Mouse (Mus musculus): ENCODE results near the gene Cdc73. TPM values are rescaled to one million over a fixed set of nuclear protein-coding genes. Genes with fewer than 3 reads are reported as not detected.

Cdc73 gene
- polyA plus RNA-seq, 1 experiment from 2014 or later: 26.5 TPM

- no peaks in the 10 kb centered on the region for H3K27me3 ChIP-seq (replicated peaks)
- no peaks in the 10 kb centered on the region for H3K9me3 ChIP-seq
- no peak overlapping the region for H3K4me3 ChIP-seq (replicated peaks)
- H3K4me2 ChIP-seq: no peak overlapping the region
- H3K9ac ChIP-seq: no peak overlapping the region
- 86% methylated on average over 2 of the region's 2 CpGs for WGBS
- ATAC-seq (ENCODE audit: insufficient read depth, low FRiP score, low read depth): no peak
- no peak overlapping the region for H3K27ac ChIP-seq
- 0 out of 2 replicates have a peak, but pooled peaks cover 21% of the 10 kb centered on the region for H3K36me3 ChIP-seq
- no peaks in the 10 kb centered on the region for H3K4me1 ChIP-seq
Measured at GRCm38 (mm10) chr1:143663197-143663596, 39.5 kb downstream of the Cdc73 start.

- WGBS: 79% methylated on average over 3 of the region's 3 CpGs
- no peaks in the 10 kb centered on the region for H3K27me3 ChIP-seq (replicated peaks)
- ATAC-seq (ENCODE audit: insufficient read depth, low FRiP score, low read depth): no peak
Measured at GRCm38 (mm10) chr1:143653646-143654045, 49.0 kb downstream of the Cdc73 start.

GRCm38 (mm10) chr1:143650317-143650716, 52.4 kb downstream of the Cdc73 start:
- no peak overlapping the region for H3K4me3 ChIP-seq (replicated peaks)
- 94% methylated on average over 2 of the region's 2 CpGs for WGBS
- H3K27me3 ChIP-seq (replicated peaks): no peaks in the 10 kb centered on the region
- H3K27ac ChIP-seq: no peak overlapping the region
- ATAC-seq (ENCODE audit: insufficient read depth, low FRiP score, low read depth): no peak
- H3K4me2 ChIP-seq: no peak overlapping the region
- H3K9me3 ChIP-seq: no peaks in the 10 kb centered on the region
- 0 out of 2 replicates have a peak, but pooled peaks cover 6% of the 10 kb centered on the region for H3K36me3 ChIP-seq
- no peak overlapping the region for H3K9ac ChIP-seq
- no peaks in the 10 kb centered on the region for H3K4me1 ChIP-seq

More at GRCm38 (mm10) chr1:143653646-143654045, 49.0 kb downstream of the Cdc73 start:
- 0 out of 2 replicates have a peak, but pooled peaks cover 6% of the 10 kb centered on the region for H3K36me3 ChIP-seq
- H3K9me3 ChIP-seq: no peaks in the 10 kb centered on the region
- H3K9ac ChIP-seq: no peak overlapping the region
- H3K27ac ChIP-seq: no peak overlapping the region
- no peak overlapping the region for H3K4me2 ChIP-seq
- H3K4me1 ChIP-seq: no peaks in the 10 kb centered on the region
- no peak overlapping the region for H3K4me3 ChIP-seq (replicated peaks)

GRCm38 (mm10) chr1:143646219-143646618, 56.5 kb downstream of the Cdc73 start:
- no peak overlapping the region for H3K9ac ChIP-seq
- WGBS: 88% methylated on average over 4 of the region's 4 CpGs
- no peaks in the 10 kb centered on the region for H3K36me3 ChIP-seq
- no peaks in the 10 kb centered on the region for H3K27me3 ChIP-seq (replicated peaks)
- H3K4me1 ChIP-seq: no peaks in the 10 kb centered on the region
- H3K4me2 ChIP-seq: no peak overlapping the region
- no peak overlapping the region for H3K4me3 ChIP-seq (replicated peaks)
- no peaks in the 10 kb centered on the region for H3K9me3 ChIP-seq
- ATAC-seq (ENCODE audit: insufficient read depth, low FRiP score, low read depth): no peak
- H3K27ac ChIP-seq: no peak overlapping the region

GRCm38 (mm10) chr1:143645386-143645785, 57.3 kb downstream of the Cdc73 start:
- no peak overlapping the region for H3K4me3 ChIP-seq (replicated peaks)
- H3K4me2 ChIP-seq: no peak overlapping the region
- no peaks in the 10 kb centered on the region for H3K36me3 ChIP-seq
- WGBS: 56% methylated on average over 4 of the region's 4 CpGs
- H3K9ac ChIP-seq: no peak overlapping the region
- no peaks in the 10 kb centered on the region for H3K9me3 ChIP-seq
- ATAC-seq (ENCODE audit: insufficient read depth, low FRiP score, low read depth): no peak
- H3K4me1 ChIP-seq: no peaks in the 10 kb centered on the region
- no peak overlapping the region for H3K27ac ChIP-seq
- no peaks in the 10 kb centered on the region for H3K27me3 ChIP-seq (replicated peaks)

GRCm38 (mm10) chr1:143644221-143644620, 58.5 kb downstream of the Cdc73 start:
- H3K4me2 ChIP-seq: no peak overlapping the region
- no peak for ATAC-seq (ENCODE audit: insufficient read depth, low FRiP score, low read depth)
- no peaks in the 10 kb centered on the region for H3K36me3 ChIP-seq
- H3K27me3 ChIP-seq (replicated peaks): no peaks in the 10 kb centered on the region
- H3K4me3 ChIP-seq (replicated peaks): no peak overlapping the region
- 93% methylated on average over 2 of the region's 2 CpGs for WGBS
- H3K9ac ChIP-seq: no peak overlapping the region
- no peaks in the 10 kb centered on the region for H3K4me1 ChIP-seq
- H3K27ac ChIP-seq: no peak overlapping the region
- no peaks in the 10 kb centered on the region for H3K9me3 ChIP-seq

GRCm38 (mm10) chr1:143640650-143641407, 61.9 kb downstream of the Cdc73 start, which contains the start of gene B3galt2:
Gene B3galt2 (plus strand): TSS chr1:143640664.
- Histone ChIP-seq H3K9ac (no peak within 1 kb of the TSS), H3K4me2 (peak within 1 kb of the TSS; percentile 45), H3K27ac (peak within 1 kb of the TSS; percentile 40; the same call in 1 of the 2 replicates), H3K27me3 (replicated peaks) (no peaks in the 10 kb centered on the region), H3K9me3 (no peaks in the 10 kb centered on the region), H3K4me3 (replicated peaks) (peak within 1 kb of the TSS; percentile 23), H3K4me1 (no peaks in the 10 kb centered on the region), H3K36me3 (no peaks in the 10 kb centered on the region)
- no peak for ATAC-seq (ENCODE audit: insufficient read depth, low FRiP score, low read depth)
- 38% methylated on average over 15 of the region's 15 CpGs for WGBS

GRCm38 (mm10) chr1:143632854-143633587, 69.7 kb downstream of the Cdc73 start:
- Histone ChIP-seq H3K27me3 (replicated peaks) (no peaks in the 10 kb centered on the region), H3K4me1 (no peaks in the 10 kb centered on the region)
- 83% methylated on average over 2 of the region's 2 CpGs for WGBS

GRCm38 (mm10) chr1:143632361-143632760, 70.3 kb downstream of the Cdc73 start:
- Histone ChIP-seq H3K4me1 (no peaks in the 10 kb centered on the region), H3K4me2 (no peak overlapping the region), H3K27ac (no peak overlapping the region), H3K4me3 (replicated peaks) (no peak overlapping the region), H3K36me3 (no peaks in the 10 kb centered on the region), H3K27me3 (replicated peaks) (no peaks in the 10 kb centered on the region), H3K9ac (no peak overlapping the region), H3K9me3 (no peaks in the 10 kb centered on the region)
- WGBS: 65% methylated on average over 1 of the region's 1 CpGs
- no peak for ATAC-seq (ENCODE audit: insufficient read depth, low FRiP score, low read depth)

More at GRCm38 (mm10) chr1:143632854-143633587, 69.7 kb downstream of the Cdc73 start:
- no peak overlapping the region for H3K4me2 ChIP-seq
- H3K9ac ChIP-seq: no peak overlapping the region
- no peak overlapping the region for H3K27ac ChIP-seq
- ATAC-seq (ENCODE audit: insufficient read depth, low FRiP score, low read depth): no peak
- no peaks in the 10 kb centered on the region for H3K36me3 ChIP-seq
- no peaks in the 10 kb centered on the region for H3K9me3 ChIP-seq
- H3K4me3 ChIP-seq (replicated peaks): no peak overlapping the region

- Histone ChIP-seq H3K4me2 (no peak overlapping the region), H3K36me3 (no peaks in the 10 kb centered on the region), H3K4me1 (no peaks in the 10 kb centered on the region), H3K9ac (no peak overlapping the region), H3K27me3 (replicated peaks) (no peaks in the 10 kb centered on the region), H3K4me3 (replicated peaks) (no peak overlapping the region), H3K27ac (no peak overlapping the region), H3K9me3 (no peaks in the 10 kb centered on the region)
- no peak; the same call in 1 of the 2 replicates for ATAC-seq (ENCODE audit: insufficient read depth, low FRiP score, low read depth)
- 33% methylated on average over 7 of the region's 7 CpGs for WGBS
Measured at GRCm38 (mm10) chr1:143631337-143631736, 71.4 kb downstream of the Cdc73 start.

GRCm38 (mm10) chr1:143622634-143623033, 80.1 kb downstream of the Cdc73 start:
- H3K4me3 ChIP-seq (replicated peaks): no peak overlapping the region
- ATAC-seq (ENCODE audit: insufficient read depth, low FRiP score, low read depth): no peak
- 93% methylated on average over 1 of the region's 1 CpGs for WGBS
- no peak overlapping the region for H3K9ac ChIP-seq
- H3K4me2 ChIP-seq: no peak overlapping the region
- no peak overlapping the region for H3K27ac ChIP-seq
- H3K4me1 ChIP-seq: no peaks in the 10 kb centered on the region
- no peaks in the 10 kb centered on the region for H3K27me3 ChIP-seq (replicated peaks)
- H3K9me3 ChIP-seq: no peaks in the 10 kb centered on the region
- peaks cover 3% of the 10 kb centered on the region; the same call in 1 of the 2 replicates for H3K36me3 ChIP-seq

GRCm38 (mm10) chr1:143621930-143622329, 80.8 kb downstream of the Cdc73 start:
- Histone ChIP-seq H3K36me3 (peaks cover 5% of the 10 kb centered on the region; the same call in 1 of the 2 replicates), H3K4me3 (replicated peaks) (no peak overlapping the region), H3K4me1 (no peaks in the 10 kb centered on the region), H3K4me2 (no peak overlapping the region), H3K9me3 (no peaks in the 10 kb centered on the region), H3K27ac (no peak overlapping the region), H3K27me3 (replicated peaks) (no peaks in the 10 kb centered on the region), H3K9ac (no peak overlapping the region)
- no peak for ATAC-seq (ENCODE audit: insufficient read depth, low FRiP score, low read depth)
